Comparison of ENCODE assay signal across 8 mouse cellular contexts in genomic region chr1:52331442-52331841, GRCm38 (mm10).
DNase-seq lines count a peak whose midpoint lies in the region; ATAC-seq lines count a peak whose summit lies in the region.

No protein-coding gene starts in this region.

- H3K27me3 ChIP-seq in forebrain, embryonic 15.5 days: no peaks in the 10 kb centered on the region
- no peaks in the 10 kb centered on the region for H3K27me3 ChIP-seq in hindbrain, embryonic 11.5 days (ENCODE audit: control insufficient read depth, insufficient read depth, low read length)

- no peaks in the 10 kb centered on the region for H3K9me3 ChIP-seq in forebrain, embryonic 15.5 days
- H3K9me3 ChIP-seq in hindbrain, embryonic 11.5 days (ENCODE audit: control insufficient read depth, low read length): no peaks in the 10 kb centered on the region

- peak; percentile 73 for DNase-seq in left cerebral cortex, adult 11 months (ENCODE audit: low spot score)
- no peak for DNase-seq in left cerebral cortex, postnatal 4 days
- peak; percentile 82 to 84 for DNase-seq in adrenal gland, adult (ENCODE audit: inconsistent age in 2 of 2, low spot score in 1 of 2)
- DNase-seq in left cerebral cortex, postnatal 10 days (ENCODE audit: extremely low spot score in 1 of 2, low spot score in 2 of 2): peak; percentile 34 to 41
- peak; percentile 82 for DNase-seq in telencephalon, adult 2 months (ENCODE audit: low read depth, low spot score)
- DNase-seq in hindbrain, embryonic 11.5 days (ENCODE audit: low spot score): no peak
- DNase-seq in cerebellum, adult 9-11 months: no peak

- H3K4me3 ChIP-seq in forebrain, embryonic 15.5 days: no peak overlapping the region
- no peak overlapping the region for H3K4me3 ChIP-seq in hindbrain, embryonic 11.5 days (ENCODE audit: low read depth, low read length)

- WGBS in forebrain, embryonic 15.5 days: 36% methylated on average over 4 of the region's 4 CpGs
- 63% methylated on average over 4 of the region's 4 CpGs for WGBS in hindbrain, embryonic 11.5 days

- H3K4me1 ChIP-seq in forebrain, embryonic 15.5 days: peaks cover 14% of the 10 kb centered on the region
- H3K4me1 ChIP-seq in hindbrain, embryonic 11.5 days (replicated peaks; ENCODE audit: control insufficient read depth, insufficient read depth, low read length): no peaks in the 10 kb centered on the region

- H3K9ac ChIP-seq in forebrain, embryonic 15.5 days (replicated peaks): no peak overlapping the region
- H3K9ac ChIP-seq in hindbrain, embryonic 11.5 days (ENCODE audit: low read depth, low read length): no peak overlapping the region

- peak; percentile 83 for ATAC-seq in forebrain, embryonic 15.5 days (replicated peaks)
- no peak for ATAC-seq in hindbrain, embryonic 11.5 days (ENCODE audit: low FRiP score)

- H3K27ac ChIP-seq in forebrain, embryonic 15.5 days (replicated peaks): peak overlapping the region; percentile 58; the same call in 1 of the 2 replicates
- no peak overlapping the region for H3K27ac ChIP-seq in hindbrain, embryonic 11.5 days (ENCODE audit: low read depth, low read length)

- H3K4me2 ChIP-seq in forebrain, embryonic 15.5 days (replicated peaks): peak overlapping the region; percentile 18; the same call in 1 of the 2 replicates
- H3K4me2 ChIP-seq in hindbrain, embryonic 11.5 days (replicated peaks; ENCODE audit: low read depth, low read length): no peak overlapping the region

- H3K36me3 ChIP-seq in forebrain, embryonic 15.5 days: no peaks in the 10 kb centered on the region
- no peaks in the 10 kb centered on the region for H3K36me3 ChIP-seq in hindbrain, embryonic 11.5 days (ENCODE audit: control insufficient read depth, insufficient read depth, low read length)

- intact Hi-C loops in left cerebral cortex, postnatal 4 days (cut with DNase I): no loop called here
- intact Hi-C loops in left cerebral cortex, postnatal 10 days (cut with DNase I): no loop called here

Comparison
In these comparisons a context has a peak if more than half of its experiments do, and no peak if none do; other contexts are left out.
1. DNase-seq: peak in left cerebral cortex, adult 11 months (single experiment), adrenal gland, adult (2 of 2), left cerebral cortex, postnatal 10 days (2 of 2) and telencephalon, adult 2 months (single experiment); none in left cerebral cortex, postnatal 4 days (single experiment), hindbrain, embryonic 11.5 days (single experiment) and cerebellum, adult 9-11 months (single experiment).